Mouse (Mus musculus): Measurements from ENCODE around the gene Glrx2. TPM values are rescaled to one million over a fixed set of nuclear protein-coding genes. Genes with fewer than 3 reads are reported as not detected.

Gene Glrx2
- polyA plus RNA-seq, 1 experiment from 2014 or later = 89.1 TPM

DNA sequence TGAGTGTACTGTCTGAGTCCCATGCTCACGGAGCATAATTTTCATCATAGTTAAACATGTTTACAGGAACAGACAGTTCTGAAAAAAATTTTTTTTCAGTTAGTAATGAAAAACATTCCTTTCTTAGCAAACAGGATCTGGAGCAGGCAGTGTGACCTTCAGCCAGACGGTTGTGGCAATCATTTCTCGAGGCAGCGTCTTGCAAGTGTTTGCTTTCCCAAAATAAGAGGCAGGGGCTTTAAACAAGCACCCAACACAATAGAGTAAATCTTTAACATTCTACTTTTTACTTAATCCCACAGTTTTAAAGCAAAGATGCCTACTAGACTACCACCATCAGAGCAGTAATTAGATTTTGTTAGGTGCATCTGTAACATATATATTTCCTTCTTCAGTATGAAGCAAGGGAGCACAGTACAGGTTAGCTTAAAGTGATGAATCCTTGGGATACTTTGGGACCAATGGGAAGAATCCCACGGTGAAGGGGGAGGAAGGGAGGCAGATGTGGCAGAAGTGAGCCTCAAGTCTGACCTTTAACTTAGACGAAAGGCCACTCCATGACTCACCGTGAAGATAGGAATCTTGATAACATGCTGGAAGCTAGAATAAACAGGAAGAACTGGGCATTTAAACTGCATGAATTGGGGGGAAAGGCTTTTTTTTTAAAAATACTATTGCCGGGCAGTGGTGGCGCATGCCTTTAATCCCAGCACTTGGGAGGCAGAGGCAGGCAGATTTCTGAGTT, 11.7 kb downstream of the Glrx2 start:
- Histone ChIP-seq H3K36me3 (replicated peaks) (no peaks in the 10 kb centered on the region), H3K4me1 (no peaks in the 10 kb centered on the region), H3K27ac (no peak overlapping the region), H3K4me3 (no peak overlapping the region), H3K9me3 (no peaks in the 10 kb centered on the region), H3K27me3 (ENCODE audit: poor library complexity, severe bottlenecking) (no peaks in the 10 kb centered on the region)
- WGBS = 88% methylated on average over 9 of the region's 9 CpGs
- DNase-seq (ENCODE audit: extremely low spot score, low spot score) = no peak

DNA sequence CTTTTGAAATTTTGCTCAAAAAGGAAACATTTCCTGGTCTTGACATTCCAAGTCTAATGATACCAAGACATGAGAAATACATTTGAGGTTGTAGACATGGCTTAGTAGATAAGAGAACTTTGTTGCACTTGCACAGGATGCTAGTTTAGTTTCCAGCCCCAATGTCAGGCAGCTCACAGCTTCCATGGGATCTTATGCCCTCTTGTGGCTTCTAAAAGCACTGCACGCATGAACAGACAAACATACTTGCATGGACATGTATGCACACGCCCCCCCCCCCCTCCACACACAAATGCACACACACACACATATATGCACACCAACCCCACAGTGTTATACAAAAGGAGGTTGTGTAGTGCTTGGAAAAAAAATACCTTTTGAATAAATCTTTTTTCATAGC, 14.8 kb downstream of the Glrx2 start:
- H3K4me3 ChIP-seq = no peak overlapping the region
- H3K27ac ChIP-seq = no peak overlapping the region
- 77% methylated on average over 2 of the region's 2 CpGs for WGBS
- no peak for DNase-seq (ENCODE audit: extremely low spot score, low spot score)
- no peaks in the 10 kb centered on the region for H3K9me3 ChIP-seq
- no peaks in the 10 kb centered on the region for H3K27me3 ChIP-seq (ENCODE audit: poor library complexity, severe bottlenecking)
- no peaks in the 10 kb centered on the region for H3K36me3 ChIP-seq (replicated peaks)
- H3K4me1 ChIP-seq = no peaks in the 10 kb centered on the region

DNA sequence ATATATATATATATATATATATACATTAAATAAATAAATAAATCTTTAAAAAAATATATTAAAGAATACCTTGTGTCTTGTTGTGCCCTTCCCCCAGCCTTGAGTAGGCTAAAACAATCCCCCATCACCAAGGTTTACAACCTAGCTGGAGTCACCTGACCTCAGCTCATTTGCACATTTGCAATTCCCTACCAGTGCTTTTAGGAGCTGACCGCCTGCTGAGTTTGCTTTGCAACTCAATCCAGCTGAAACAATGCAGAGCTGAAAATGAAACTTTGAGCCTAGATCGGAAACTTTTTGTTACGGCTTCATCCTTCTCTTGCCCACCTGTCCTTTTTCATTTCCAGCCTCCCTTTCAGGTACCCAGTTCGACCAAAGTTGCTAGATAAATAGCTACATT, 15.6 kb downstream of the Glrx2 start:
- H3K27ac ChIP-seq = no peak overlapping the region
- H3K4me3 ChIP-seq = no peak overlapping the region
- H3K4me1 ChIP-seq = no peaks in the 10 kb centered on the region
- no peak for DNase-seq (ENCODE audit: extremely low spot score, low spot score)
- H3K36me3 ChIP-seq (replicated peaks) = no peaks in the 10 kb centered on the region
- 47% methylated on average over 4 of the region's 4 CpGs for WGBS
- no peaks in the 10 kb centered on the region for H3K27me3 ChIP-seq (ENCODE audit: poor library complexity, severe bottlenecking)
- H3K9me3 ChIP-seq = no peaks in the 10 kb centered on the region

DNA sequence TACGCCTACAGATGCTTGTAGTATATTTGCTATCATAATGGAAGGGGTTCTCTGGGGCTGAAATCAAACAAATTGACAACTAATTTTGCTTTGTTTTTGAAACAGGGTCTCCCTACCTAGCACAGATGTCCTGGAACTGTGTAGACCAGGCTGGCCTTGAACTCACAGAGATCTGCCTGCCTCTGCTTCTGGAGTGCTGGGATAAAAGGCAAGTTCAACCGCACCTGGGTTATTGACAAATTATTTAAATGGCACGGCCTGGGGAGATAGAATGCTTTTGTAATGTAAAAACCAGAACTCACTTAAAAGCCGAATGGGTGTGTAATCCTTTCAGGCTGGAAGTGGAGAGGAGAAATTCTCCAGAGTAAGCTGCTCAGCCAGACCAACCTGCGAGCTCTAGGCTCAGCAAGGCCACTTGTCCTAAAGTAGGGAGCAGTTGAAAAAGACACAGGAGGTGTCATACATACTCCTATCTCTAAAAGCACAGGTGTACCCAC, 17.8 kb downstream of the Glrx2 start:
- Histone ChIP-seq H3K27ac (no peak overlapping the region), H3K4me3 (no peak overlapping the region), H3K4me1 (peaks cover 2% of the 10 kb centered on the region; the same call in 1 of the 2 replicates), H3K9me3 (no peaks in the 10 kb centered on the region), H3K27me3 (ENCODE audit: poor library complexity, severe bottlenecking) (no peaks in the 10 kb centered on the region), H3K36me3 (replicated peaks) (no peaks in the 10 kb centered on the region)
- DNase-seq (ENCODE audit: extremely low spot score, low spot score) = no peak
- 86% methylated on average over 5 of the region's 5 CpGs for WGBS

DNA sequence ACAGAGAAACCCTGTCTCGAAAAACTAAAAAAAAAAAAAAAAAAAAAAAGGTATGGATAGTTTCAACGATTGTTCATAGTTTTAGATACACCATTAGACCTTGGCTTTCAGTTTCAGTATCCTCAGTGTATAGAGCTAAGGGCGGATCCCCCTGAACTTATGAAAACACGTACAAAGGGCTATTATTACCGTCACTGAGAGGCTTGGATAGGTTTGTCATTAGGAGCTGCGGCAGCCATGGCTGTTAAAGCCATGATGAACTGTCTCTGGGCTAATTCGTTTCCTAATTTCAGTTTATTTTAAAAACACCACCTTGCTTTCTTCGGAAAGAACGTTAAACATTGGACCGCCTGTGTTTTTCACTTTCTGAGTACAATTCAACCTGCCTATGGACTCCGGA, 22.7 kb downstream of the Glrx2 start:
- Histone ChIP-seq H3K4me1 (peaks cover 37% of the 10 kb centered on the region), H3K4me3 (peak overlapping the region; percentile 79), H3K36me3 (replicated peaks) (peaks cover 11% of the 10 kb centered on the region), H3K27ac (peak overlapping the region; percentile 94), H3K9me3 (no peaks in the 10 kb centered on the region), H3K27me3 (ENCODE audit: poor library complexity, severe bottlenecking) (no peaks in the 10 kb centered on the region)
- WGBS = 33% methylated on average over 11 of the region's 11 CpGs
- no peak for DNase-seq (ENCODE audit: extremely low spot score, low spot score)

DNA sequence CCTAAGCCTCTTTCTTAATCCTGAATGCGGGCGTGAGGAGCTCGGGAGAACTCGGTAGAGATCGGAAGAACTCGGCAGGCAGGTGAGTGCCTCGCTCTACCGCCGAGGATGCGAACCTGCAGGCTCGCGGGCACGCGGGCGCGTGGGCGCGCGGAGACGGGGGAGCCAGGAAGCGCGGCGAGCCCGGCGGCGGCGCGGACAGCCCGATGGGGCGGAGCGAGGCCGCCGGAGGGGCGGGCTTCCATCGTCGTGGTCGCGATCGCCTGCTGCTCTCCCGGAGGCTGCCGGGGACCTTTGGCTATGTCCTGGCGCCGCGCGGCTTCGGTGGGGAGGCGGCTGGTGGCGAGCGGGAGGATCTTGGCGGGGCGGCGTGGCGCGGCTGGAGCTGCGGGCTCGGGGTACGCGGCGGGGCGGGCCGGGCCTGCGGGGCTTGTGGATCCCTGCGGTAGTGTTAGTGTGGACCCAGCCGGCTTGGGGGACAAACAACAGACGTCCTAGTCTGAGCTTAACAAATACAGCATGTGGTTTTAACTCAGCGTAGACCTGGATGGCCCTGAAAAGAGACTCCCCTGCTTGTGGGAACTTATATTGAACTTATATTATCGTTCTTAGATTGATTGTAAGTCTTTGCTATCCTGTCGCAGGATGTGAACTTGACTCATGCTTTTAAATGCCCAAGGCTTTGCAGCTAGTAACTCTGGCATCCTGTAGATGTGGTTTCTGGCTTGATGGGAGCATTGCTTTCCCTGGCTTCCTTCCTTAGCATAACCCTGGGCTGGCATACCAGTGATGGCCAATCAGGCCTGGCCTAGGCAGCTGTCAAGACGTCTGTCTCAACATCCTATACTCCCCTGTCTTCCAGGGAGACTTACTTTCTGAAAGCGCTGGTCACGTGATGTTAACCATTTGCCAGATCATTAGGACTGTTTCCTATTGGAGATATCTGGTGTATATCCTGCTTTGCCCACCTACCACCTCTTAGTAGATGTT, 23.5 kb downstream of the Glrx2 start:
- peak; percentile 77 for DNase-seq (ENCODE audit: extremely low spot score, low spot score)
- WGBS = under 1% methylated on average over 69 of the region's 71 CpGs
- peak overlapping the region; percentile 94 for H3K27ac ChIP-seq
- peaks cover 37% of the 10 kb centered on the region for H3K4me1 ChIP-seq
- peaks cover 19% of the 10 kb centered on the region for H3K36me3 ChIP-seq (replicated peaks)
- H3K4me3 ChIP-seq = peak overlapping the region; percentile 79
- H3K27me3 ChIP-seq (ENCODE audit: poor library complexity, severe bottlenecking) = no peaks in the 10 kb centered on the region
- no peaks in the 10 kb centered on the region for H3K9me3 ChIP-seq

DNA sequence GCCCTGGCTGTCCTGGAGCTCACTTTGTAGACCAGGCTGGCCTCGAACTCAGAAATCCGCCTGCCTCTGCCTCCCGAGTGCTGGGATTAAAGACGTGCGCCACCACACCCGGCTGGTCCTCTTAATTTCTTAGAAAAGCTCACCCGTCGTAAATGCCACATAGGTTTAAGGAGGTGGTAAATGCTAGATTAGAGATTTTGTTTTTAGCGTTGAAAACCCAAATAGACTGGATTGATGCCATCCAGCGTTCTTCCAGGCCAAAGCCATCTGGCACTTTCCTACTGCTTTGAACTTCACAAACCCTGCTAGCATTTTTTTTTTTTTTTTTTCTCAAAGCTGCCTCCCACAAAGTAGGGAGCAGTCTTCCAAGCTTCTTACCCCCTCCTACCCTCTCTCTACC, 24.4 kb downstream of the Glrx2 start:
- DNase-seq (ENCODE audit: extremely low spot score, low spot score) = no peak
- peaks cover 37% of the 10 kb centered on the region for H3K4me1 ChIP-seq
- no peaks in the 10 kb centered on the region for H3K27me3 ChIP-seq (ENCODE audit: poor library complexity, severe bottlenecking)
- no peak overlapping the region for H3K27ac ChIP-seq
- peaks cover 29% of the 10 kb centered on the region for H3K36me3 ChIP-seq (replicated peaks)
- H3K9me3 ChIP-seq = no peaks in the 10 kb centered on the region
- WGBS = 93% methylated on average over 10 of the region's 10 CpGs
- H3K4me3 ChIP-seq = no peak overlapping the region

DNA sequence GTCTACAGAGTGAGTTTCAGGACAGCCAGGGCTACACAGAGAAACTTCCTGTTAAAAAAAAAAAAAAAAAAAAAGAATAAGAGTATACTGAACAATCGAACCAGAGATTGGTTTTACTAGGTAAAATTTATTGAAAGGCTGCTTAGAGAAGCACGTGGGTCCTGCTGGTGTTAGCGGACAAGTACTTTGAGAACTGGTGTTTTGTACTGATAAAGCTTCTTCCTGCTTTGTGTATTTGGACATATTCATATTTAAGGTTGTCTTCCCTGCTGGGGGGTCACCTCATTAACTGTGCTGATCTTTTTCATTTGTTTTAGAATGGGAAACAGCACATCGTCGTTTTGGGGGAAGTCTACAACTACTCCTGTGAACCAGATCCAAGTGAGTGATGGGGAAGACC, 25.2 kb downstream of the Glrx2 start:
- H3K4me1 ChIP-seq = peaks cover 37% of the 10 kb centered on the region
- no peaks in the 10 kb centered on the region for H3K27me3 ChIP-seq (ENCODE audit: poor library complexity, severe bottlenecking)
- no peak for DNase-seq (ENCODE audit: extremely low spot score, low spot score)
- 85% methylated on average over 5 of the region's 5 CpGs for WGBS
- H3K27ac ChIP-seq = no peak overlapping the region
- no peaks in the 10 kb centered on the region for H3K9me3 ChIP-seq
- H3K36me3 ChIP-seq (replicated peaks) = peaks cover 36% of the 10 kb centered on the region
- no peak overlapping the region for H3K4me3 ChIP-seq

DNA sequence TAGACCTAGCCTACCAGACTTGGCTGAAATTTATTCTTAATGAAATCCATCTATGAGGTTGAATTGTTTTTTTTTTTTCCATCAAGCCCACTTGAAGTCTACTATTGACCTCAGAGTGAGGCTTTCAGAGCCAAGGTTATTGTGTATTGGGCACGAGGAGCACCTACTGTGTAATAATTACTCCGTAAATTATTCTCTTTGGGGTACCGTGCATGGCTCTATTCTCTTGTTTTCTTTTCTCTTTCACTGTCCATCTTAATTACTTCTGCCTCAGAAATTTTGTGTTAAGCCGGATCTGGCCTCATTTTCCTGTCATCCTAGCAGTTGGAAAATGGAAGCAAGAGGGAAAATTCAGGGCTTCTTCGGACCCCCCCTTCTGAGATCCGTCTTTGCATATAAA, 26.0 kb downstream of the Glrx2 start:
- no peaks in the 10 kb centered on the region for H3K9me3 ChIP-seq

DNA sequence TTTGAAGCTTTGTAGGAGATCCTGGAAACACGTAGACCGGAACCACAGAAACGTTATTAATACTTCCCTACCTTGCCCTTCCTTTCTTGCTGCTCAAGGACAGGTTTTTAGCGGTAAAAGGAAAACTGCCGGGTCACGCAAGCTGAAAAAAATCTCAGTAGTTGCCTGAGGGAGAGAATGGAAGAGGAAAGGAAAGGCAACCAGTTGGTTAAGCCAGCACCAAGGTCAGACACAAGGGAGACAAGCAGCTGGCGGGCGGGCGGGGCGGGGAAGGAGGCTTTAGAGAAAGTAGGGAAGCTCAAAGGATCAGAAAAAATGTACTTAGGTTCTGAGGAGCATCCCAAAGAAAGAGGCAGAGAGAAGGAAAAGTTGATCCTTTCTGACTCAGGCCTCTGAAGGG, 29.7 kb downstream of the Glrx2 start:
- Histone ChIP-seq H3K4me1 (peaks cover 22% of the 10 kb centered on the region), H3K27me3 (ENCODE audit: poor library complexity, severe bottlenecking) (no peaks in the 10 kb centered on the region), H3K27ac (no peak overlapping the region), H3K4me3 (no peak overlapping the region), H3K36me3 (replicated peaks) (peaks cover 67% of the 10 kb centered on the region), H3K9me3 (no peaks in the 10 kb centered on the region)
- 91% methylated on average over 10 of the region's 10 CpGs for WGBS
- no peak for DNase-seq (ENCODE audit: extremely low spot score, low spot score)

More for the DNA sequence above, 26.0 kb downstream of the Glrx2 start:
- peak; percentile 15 for DNase-seq (ENCODE audit: extremely low spot score, low spot score)
- Histone ChIP-seq H3K27me3 (ENCODE audit: poor library complexity, severe bottlenecking) (no peaks in the 10 kb centered on the region), H3K4me3 (peak overlapping the region; percentile 14; the same call in 1 of the 2 replicates), H3K27ac (peak overlapping the region; percentile 78), H3K36me3 (replicated peaks) (peaks cover 45% of the 10 kb centered on the region), H3K4me1 (peaks cover 37% of the 10 kb centered on the region)
- 42% methylated on average over 6 of the region's 6 CpGs for WGBS

DNA sequence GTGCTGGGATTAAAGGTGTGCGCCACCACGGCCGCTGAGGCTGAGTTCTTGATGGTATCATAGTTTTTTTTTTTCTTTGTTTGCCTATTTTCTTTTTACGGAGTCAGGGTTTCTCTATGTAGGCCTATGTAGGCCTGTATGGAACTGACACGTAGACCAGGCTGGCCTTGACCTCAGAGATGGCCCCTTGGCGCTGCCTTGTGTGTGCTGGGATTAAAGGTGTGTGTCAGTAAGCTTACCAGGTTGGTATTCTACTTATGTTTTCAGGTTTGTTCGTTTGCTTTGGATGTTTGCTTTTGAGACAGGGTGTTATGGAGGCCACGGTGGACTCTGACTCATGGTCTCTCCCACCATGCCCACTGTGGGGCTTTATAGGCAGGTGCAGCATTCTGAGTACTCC, 46.0 kb downstream of the Glrx2 start:
- no peak overlapping the region for H3K27ac ChIP-seq
- H3K4me1 ChIP-seq = no peaks in the 10 kb centered on the region
- H3K36me3 ChIP-seq (replicated peaks) = peaks cover 91% of the 10 kb centered on the region
- 94% methylated on average over 8 of the region's 8 CpGs for WGBS
- no peaks in the 10 kb centered on the region for H3K9me3 ChIP-seq
- no peak for DNase-seq (ENCODE audit: extremely low spot score, low spot score)
- H3K4me3 ChIP-seq = no peak overlapping the region
- H3K27me3 ChIP-seq (ENCODE audit: poor library complexity, severe bottlenecking) = no peaks in the 10 kb centered on the region

DNA sequence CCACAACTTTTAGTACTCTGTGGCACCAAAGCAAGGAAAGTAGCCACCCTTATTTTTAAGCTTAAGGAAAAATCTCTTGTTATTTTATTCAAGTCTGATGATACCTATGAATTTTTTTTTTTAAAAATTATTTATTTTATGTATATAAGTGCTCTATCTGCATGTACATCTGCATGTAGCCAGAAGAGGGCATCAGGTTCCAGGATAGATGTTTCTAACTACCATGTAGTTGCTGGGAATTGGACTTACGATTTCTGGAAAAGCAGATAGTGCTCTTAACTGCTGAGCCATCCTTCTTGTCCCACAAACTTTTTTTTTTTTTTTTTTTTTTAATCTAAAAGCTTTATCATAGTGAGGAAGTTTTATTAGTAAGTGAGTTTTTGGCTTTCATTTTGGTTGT, 48.3 kb downstream of the Glrx2 start:
- Histone ChIP-seq H3K4me1 (no peaks in the 10 kb centered on the region), H3K36me3 (replicated peaks) (peaks cover 75% of the 10 kb centered on the region), H3K4me3 (no peak overlapping the region), H3K27ac (no peak overlapping the region), H3K9me3 (no peaks in the 10 kb centered on the region), H3K27me3 (ENCODE audit: poor library complexity, severe bottlenecking) (no peaks in the 10 kb centered on the region)
- no peak for DNase-seq (ENCODE audit: extremely low spot score, low spot score)
- WGBS = 84% methylated on average over 1 of the region's 1 CpGs

DNA sequence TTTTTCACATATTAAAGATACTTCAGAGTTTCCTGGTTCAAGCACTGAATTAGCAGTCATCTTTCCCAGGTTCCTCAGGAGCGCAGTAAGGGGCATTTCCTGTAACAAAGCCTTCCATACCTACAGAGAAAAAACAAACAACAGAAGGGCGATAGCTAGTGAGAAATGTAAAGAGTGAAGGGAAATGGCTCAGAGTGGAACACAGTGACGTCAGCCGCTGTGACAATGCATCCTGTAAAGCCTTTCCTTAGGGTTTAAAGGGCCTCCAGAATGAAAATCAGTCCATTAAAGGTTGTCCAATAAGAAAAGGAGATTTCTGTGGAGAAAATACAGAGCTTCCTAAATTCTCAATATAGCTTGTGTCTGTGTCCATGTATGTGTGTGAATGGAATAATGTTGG, 49.7 kb downstream of the Glrx2 start:
- Histone ChIP-seq H3K36me3 (replicated peaks) (peaks cover 75% of the 10 kb centered on the region), H3K4me3 (no peak overlapping the region), H3K27ac (no peak overlapping the region), H3K27me3 (ENCODE audit: poor library complexity, severe bottlenecking) (no peaks in the 10 kb centered on the region), H3K9me3 (no peaks in the 10 kb centered on the region), H3K4me1 (peaks cover 7% of the 10 kb centered on the region)
- no peak for DNase-seq (ENCODE audit: extremely low spot score, low spot score)
- WGBS = 93% methylated on average over 4 of the region's 4 CpGs
